Mouse (Mus musculus) c-Kit-negative CD71-positive TER-119-positive erythroid progenitor cells, embryonic 14.5 days (primary cell): ENCODE measurements around the gene Lrp5.
"Not testable (repeated sequence)": the region's sequence is repeated elsewhere in the genome, so short reads cannot be mapped to it uniquely, and the experiment has no call there.

Source experiments
- DNase-seq: peaks from one replicate; pipeline ENCODE4 v3.0.0-alpha.2; 2013; ENCODE audit warnings: low read depth, low spot score

The Lrp5 gene

DNA sequence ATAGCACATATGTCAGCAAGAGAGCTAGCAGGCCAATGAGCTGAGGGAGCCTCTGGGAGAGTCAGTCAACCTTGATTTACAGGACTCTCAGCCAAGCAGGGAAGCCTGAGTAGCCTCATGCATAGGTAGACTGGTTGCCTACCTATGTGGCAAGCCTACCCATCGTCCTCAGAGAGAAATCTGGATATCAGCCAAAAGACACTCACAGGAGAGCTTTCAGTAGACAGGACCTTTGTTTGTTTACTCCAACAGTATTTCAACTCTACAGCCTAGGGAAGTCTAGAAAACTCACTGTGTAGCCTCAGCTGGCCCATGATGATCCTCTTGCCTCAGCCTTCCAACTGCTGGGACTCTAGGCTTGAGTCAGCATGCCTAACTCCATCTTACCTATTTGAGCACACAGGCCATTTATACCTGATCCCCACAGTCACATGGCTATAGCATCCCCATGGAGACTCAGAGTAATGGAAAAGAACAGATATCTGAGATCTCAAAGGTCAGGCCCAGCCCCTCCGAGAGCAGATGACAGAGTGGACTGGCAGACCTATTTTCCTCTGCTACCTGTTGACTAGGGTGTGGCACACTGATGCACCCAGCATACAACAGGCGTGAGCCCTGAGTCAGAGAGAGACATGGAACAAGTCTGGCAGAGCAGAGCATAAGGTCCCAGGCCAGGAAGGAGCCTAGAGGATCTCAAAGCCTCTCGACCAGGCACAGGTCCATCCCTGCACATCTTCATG is 73.7 kb downstream of the Lrp5 start:
- no peak for DNase-seq

DNA sequence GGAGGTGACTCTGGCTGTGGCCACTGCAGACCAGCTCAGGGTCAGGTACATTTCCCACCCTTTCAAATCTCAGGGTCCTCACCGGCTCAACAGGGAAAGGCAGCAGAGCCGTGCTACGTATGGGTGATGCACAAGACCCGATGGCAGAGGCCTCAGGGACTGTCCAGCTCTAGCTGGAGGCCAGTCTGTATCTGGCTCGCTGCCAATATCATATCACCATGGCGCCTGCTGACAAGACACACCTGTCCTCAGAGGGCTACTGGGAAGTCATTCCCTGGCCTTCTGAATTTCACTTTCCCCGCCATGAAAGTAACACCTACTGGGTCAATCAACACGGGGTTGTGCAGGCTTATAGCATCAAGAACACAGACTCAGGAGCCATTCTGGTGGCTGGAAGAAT is 74.6 kb downstream of the Lrp5 start:
- DNase-seq, result no peak

DNA sequence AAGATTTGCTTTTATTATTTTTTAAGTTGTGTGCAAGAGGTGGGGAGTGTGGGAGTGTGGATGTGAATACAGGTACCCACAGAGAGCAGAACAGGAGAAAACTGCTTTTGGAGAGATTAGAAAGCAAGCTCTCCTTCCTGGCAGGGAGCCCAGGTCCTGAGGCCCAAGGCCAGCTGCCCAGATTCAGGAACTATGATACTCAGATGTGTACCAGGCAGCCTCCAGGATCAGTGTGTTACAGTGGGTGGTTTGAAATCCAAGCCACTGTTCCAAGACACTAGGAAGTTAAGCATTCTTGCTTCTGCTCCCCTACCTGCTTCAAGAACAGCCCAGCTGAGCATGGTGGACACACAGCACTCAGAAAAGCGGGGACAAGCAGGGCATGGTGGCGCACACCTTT is 75.5 kb downstream of the Lrp5 start:
- DNase-seq, result no peak

DNA sequence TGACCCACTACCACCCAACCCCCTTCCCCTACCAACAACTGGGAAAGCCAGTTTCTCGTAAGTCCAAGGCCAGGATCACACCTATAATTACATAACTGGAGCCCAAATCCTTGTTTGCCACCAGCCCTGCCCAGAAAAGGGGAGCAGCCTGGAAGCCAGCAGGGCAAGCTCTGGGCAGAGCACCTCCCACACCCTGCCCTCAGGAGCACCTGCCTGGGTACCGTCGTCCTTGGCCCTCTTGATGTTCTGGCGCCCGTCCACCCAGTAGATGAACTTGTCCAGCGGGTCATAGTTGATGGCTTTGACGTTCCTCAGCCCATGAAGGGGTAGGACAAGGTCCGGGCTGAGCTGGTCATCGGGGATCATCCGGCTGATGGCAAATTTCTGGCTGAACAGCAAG is 76.5 kb downstream of the Lrp5 start:
- DNase-seq, result no peak

DNA sequence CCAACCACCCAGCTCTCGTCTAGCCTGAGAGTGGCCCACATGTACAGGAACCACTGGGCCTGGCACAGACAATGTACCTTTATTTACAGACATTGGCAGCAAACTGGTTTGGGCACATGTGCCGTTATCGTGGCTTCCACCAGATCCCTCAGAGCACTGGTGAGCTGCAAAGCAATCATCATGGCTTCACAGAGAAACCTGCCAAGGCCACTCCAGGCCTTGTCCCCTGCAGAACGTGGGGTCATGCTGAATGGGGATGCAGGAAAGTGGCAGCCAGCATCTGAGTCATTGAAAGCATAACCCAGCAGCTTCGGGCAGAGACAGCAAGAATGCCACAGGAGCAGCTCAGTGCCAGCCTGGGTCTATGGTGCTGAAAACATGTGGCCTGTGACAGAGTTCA is 92.0 kb downstream of the Lrp5 start:
- DNase-seq, result no peak

DNA sequence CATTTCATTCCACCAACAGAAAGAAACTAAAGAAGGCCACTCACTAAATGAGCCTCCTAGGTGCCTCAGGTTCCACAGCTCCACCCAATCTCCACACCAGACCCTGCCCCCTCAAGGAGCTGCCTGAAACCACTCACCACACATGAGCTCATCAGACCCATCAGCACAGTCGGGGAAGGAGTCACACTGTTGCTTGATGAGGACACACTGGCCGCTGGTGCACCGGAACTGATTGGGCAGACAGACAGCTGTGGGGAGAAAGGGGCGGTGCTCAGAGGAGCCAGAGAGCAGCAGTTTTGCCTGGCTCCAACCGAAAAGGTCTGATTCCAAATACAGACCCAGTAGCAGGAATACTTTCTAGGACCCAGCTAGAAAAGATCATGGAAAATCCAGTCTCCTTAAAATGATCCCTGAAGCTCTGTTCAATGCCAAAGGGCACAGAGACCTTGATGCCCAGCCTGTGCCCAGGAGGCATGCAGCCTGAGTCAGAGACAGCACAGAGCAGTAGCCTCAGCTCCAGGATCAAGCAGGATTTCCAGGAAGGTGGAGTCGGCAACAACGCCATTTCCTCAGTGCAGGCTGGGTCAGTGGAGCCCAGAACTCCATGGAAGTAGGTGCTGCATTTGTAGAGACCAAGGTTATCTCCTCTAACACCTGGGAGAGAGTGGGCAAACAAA is 92.8 kb downstream of the Lrp5 start:
- DNase-seq, result no peak

DNA sequence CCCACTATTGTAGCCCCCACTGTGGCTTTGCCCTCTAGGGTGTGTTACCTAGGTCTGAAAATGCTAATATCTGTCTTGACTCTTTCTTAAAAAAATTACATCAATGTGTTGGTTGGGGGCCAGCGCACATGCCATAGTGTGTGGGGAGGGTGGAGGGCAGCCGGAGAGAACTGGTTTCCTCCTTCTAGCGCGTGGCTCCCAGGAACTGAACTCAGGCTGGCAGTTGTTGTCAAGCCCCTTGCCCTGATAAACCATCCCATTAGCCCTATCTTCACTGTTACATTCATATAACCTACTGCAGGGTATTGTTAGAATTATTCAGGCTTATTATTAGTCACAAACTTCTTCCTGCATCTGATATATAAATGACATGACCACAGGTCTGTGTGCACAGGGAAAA is 96.4 kb downstream of the Lrp5 start:
- no peak for DNase-seq

DNA sequence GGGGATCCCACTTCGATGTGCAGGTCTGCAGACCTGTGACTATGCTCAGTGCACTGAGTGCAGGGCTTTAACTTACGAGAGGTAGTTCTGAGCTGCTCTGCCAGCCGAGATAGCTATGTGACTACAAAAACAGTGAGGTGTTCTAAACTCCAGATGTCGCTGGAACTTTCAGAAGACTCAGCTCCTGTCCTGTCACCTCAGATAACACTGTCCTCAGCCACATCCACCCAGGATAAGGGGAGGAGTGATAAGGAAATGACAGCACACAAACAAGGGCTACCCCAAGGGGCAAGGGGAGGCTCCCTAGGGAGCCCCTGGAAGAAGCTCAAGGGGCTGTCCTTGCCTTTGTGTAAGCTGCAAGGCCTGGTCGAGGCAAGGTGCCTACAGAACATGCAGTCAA is 96.8 kb downstream of the Lrp5 start:
- no peak for DNase-seq

DNA sequence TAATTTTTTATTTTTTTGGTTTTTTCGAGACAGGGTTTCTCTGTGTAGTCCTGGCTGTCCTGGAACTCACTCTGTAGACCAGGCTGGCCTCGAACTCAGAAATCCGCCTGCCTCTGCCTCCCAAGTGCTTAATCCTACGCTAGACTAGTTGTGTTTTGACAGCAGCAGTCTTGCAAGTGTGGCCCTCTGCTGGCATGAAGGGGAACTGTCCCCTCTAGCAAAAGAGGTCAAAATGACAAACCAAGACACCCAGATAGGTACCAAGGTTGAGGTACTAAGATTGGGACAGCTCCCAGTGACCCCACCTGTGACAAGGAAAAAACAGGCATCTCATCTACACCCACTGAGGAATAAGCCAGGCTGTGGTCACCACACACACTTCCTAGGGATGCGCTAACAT is 98.6 kb downstream of the Lrp5 start:
- not testable (repeated sequence) for DNase-seq

DNA sequence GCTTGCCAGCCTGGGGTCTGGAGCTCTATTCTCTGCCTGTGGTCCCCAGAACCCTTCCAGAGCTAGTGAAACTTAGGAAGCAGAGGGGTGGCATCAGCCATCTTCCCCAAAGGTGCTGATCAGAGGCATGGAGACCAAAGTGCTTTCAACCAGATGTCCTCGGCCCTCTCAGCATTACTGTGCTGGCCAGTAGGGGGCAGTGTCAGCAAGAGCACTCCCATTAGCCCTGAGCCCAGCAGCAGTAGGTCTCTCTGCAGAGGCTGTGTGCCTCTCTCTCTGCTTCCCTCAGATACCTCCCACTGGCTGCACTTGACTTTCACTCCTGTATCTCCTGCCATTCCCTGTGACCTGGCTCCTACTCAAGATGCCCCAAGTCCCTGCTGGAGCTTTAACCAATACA is 99.8 kb downstream of the Lrp5 start:
- no peak for DNase-seq

DNA sequence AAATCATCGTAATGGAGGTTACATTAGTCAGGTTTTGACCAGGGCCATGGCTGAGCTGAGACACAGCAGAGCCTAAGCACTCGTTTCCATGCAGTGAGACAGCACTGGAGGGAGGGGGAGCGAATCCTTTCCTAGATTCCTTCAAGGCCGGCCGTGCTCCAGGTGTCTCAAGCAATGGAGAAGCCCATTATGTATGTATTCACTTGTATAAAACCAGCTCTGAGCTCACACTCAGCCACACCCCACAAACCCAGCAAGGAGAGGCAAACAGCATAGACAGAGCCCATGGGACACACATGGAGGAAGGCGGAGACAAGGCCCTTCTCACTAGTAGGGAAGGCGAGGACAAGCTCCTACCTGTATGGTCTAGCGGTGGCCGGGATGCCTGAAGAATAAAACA is 100.3 kb downstream of the Lrp5 start:
- DNase-seq, result no peak

DNA sequence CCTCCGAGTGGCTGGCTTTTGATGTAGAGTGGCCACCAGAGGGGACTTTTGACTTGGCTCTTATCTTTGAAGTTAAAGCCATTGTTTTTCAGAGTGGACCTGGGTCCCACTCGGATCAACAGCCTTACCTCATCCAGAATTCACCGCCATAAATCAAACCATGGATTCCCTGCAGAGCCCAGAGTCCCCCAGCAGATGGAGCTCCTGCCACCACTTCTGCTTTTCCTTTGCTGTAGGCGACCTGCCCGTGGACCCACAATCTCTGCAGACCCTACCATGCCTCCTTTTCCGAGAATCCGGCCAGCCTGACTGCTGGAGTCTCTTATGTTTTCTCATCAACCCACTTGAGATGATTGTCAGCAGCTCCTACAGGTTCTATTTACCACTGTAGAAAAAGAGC is 105.0 kb downstream of the Lrp5 start:
- DNase-seq, result no peak

DNA sequence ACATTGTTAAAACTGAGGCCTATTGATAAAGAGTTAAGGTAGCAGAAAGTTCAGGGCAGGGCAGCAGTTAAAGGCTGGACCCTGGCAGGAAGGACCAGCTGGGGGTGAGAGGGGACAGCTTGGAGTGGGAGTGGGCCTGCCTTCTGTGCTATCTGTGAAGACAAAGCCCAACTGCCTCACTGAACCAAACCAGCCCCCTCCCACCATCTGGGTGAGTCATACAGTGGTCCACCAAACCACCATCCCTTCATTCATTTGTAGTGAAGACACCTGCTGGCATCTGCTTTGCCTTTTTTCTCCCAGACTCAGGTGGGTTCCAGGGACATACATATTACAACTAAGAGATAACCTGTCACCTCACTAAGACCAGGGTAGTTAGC is 108.5 kb downstream of the Lrp5 start:
- DNase-seq, result no peak

DNA sequence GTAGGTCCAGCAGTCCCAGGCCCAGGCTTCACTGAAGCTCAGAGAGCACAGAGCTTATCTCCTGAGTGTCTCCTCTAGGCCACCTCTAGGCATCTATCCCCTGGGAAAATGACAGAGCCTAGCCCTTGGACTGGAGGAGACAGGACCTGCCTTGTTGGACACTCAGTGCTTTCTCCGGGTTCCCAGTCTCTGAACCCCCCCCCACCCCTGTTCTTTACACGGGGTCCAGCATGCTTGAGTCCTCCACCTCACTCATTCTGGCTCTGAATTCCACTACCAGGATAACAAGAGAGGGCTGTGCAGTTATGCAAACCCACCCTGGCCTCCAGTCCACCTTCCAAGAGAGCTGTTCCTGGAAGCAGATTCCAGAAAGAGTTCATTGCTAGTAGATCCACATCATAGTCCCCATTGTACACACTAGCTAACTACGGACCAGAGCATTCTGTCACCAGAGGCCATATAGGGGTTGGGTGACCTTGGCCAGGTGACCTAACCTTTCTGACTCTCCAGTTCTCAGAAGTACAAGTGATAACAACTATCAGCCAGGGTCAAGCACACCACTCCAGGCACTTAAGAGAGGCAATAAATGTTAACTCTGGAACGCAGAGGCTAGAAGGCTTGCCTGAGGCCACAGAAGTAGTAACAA is 109.0 kb downstream of the Lrp5 start:
- no peak for DNase-seq

DNA sequence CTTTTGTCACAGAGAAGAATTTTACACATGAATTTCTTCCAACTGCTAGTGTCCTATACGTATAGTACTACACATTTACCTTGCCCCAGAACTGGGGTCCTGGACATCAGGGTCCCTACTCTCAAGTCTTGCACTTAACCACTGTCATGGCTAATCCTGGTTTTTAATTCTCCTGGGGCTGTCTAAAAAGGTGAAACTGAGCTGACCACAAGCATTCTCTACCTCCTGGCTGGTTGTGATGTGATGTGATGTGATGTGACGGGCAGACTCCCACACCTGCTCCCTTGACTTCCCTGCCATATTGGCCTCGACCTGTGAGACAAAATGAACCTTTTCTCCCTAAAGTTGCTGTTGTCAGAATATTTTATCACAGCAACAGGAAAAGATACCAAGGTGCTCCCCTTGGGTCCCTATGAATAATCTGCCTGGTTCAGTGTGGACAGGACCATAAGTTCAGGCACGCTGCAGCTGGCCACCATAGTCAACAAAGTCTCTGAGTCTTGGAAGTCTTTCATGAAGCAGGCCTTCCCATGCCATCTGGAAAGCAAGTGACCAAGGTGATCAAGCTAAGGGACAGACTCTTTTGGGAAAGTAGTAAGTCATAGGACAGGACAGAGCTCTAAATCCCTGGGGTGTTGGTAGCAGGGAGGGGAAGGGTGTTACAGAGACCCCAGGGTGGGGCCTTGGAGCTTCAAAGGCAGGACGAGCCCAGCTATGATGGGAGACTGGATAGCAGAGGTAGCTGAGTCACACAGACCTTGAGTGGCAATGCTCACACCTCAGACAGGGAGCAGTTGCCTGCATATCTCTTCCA is 109.7 kb downstream of the Lrp5 start:
- DNase-seq, result no peak

DNA sequence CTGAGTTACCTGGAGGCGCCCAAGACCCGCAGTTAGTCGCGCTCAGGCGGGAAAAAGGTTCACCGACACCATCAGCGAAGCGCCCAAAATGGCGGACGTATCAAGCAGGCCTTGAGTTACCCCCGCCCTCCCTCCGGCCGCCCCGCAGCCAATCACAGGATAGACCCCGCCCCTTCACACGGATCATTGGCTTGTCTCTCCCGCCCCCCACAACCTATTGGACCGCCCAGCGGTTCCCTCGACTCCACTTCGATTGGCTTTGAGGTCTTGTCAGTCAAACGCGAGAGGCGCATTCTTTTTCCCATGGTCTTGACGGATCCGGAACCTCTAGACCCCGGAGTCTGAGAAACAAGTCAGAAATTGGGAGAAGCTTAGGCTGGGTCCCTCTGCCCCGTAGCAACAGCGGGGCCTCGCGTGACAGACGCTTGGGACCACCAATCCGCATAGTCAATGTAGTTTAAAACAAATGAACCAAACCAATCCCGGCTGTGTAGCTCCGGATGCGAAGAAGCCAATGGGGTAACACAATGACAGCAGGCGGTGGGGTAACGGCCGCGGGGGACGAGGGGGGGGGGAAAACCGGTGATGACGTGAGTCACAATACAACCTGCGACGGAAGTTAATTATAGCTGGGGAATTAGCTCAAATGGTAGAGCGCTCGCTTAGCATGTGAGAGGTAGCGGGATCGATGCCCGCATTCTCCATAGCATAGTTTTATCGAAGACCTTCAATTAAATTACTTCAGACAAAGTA is 110.6 kb downstream of the Lrp5 start, which contains the start of gene Ppp6r3:
TSS of gene Ppp6r3 (minus strand) at position 118 of the 753 bp plus-strand sequence.
- peak; percentile 99 for DNase-seq

DNA sequence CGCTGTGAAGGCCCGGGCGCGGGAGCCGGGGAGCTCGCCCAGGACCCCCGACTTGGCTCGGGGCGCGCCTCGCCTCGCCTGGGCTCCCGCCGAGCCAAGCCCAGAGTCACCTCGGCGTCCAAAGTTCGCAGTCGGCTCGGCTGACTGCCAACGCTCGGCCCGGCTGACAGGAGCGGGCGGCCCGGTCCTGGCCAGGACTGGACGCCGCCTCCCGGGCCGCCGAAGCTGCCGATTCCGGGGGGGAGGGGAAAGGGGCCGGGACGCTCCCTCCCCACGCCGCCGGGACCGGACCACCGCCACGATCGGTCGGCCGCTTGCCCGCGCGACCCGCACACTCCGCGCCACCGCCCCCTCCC is 111.1 kb downstream of the Lrp5 start:
- no peak for DNase-seq

DNA sequence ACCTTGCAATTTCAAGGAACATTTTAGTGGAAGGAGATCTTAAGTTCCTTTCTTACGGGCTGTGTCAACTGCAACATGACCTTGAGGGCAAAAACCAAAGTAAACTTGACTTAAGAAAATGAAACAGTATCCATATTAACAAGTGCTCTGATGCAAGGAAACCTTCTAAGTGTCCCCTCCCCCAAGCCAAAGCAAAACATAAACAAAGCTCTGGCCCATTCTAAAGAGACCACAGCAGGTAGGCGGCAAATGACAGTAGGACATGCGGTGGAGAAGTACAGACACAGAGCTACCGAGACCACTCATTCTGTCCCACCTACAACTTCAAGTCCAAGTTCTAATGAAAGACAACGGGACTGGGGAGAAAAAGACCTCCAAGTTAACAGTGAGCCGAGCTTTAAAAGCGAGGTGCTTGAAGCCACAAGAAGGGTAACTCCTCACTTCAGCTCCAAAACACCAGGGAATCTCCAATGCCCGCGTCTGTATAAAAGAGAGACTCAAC is 111.7 kb downstream of the Lrp5 start:
- no peak for DNase-seq

DNA sequence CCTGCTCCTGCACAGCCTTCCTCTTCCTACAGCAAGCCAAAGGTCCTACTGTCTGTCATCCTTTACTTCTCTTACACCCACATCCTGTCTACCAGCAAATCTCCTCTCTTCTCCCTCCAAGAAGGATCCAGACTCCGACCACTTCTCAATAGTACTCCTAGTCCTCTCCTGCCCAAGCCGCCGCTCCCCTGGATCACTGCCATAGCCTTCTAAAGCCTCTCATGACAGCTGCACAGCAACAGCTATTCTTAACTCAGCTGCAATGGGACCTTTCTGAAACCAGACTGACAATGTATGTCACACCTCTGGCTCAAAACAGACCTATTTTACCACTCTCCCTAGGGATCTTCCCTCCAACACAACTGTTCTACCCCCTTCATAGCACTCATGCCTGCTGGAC is 122.1 kb downstream of the Lrp5 start:
- no peak for DNase-seq

DNA sequence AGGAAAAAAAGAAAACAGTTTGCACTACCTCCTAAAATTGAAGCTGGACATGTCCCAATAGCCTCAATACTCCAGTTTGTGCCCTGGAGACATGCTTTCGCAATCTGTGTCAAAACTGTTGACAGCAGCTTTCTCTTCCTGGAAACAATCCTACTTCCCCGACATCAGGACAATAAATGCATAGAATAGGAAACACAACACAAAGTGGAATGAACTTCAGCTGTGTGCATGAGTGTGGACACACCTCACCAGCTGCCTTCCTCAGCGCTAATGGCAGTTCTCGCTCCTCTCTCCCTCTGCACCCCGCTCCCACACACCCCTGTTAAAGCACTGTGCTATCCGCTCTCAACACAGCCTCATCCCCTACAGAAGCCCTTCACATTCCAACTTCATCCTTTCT is 123.6 kb downstream of the Lrp5 start:
- DNase-seq, result no peak

DNA sequence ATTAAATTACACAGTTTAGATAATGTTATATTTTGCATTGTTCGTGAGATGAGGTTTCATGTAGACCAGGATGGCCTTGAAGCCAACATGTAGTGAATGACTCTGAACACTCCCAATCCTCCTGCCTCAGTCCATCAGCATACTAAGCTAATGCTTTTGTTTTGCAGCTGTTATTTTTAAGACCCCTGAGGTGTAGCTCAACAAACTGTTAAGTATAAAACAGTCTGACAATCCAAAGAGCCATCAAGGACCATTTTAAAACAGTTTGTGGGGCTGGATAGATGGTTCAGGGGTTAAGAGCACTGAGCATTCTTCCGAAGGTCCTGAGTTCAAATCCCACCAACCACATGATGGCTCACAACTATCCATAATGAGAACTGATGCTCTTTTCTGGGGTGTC is 124.1 kb downstream of the Lrp5 start:
- DNase-seq, result no peak
